Comparison of ENCODE assay signal across 11 mouse cellular contexts in genomic region chr1:182499443-182500089, GRCm38 (mm10). TPM values are rescaled to one million over a fixed set of nuclear protein-coding genes. Genes with fewer than 3 reads are reported as not detected.
A peak's percentile ranks its signal among the peaks of the same experiment; 100 is the strongest.
DNase-seq lines count a peak whose midpoint lies in the region; ATAC-seq and TF ChIP-seq lines count a peak whose summit lies in the region.
"Had no signal": no experiment of that assay in that cellular context is flagged by ENCODE, and none has a peak within 500 bp of the region (broad histone marks: within the 10 kb centered on the region; RNA-seq: fewer than 3 reads in every experiment).

No protein-coding gene starts in this region.

- H3ac ChIP-seq in C2C12 (ENCODE audit: control insufficient read depth, insufficient read length, low read depth): no peak overlapping the region

- peaks cover 71% of the 10 kb centered on the region for H3K36me3 ChIP-seq in C2C12 (ENCODE audit: control insufficient read depth, insufficient read depth)
- H3K36me3 ChIP-seq in heart, embryonic 14.5 days (ENCODE audit: control insufficient read depth, insufficient read depth, low read length): 0 out of 2 replicates have a peak, but pooled peaks cover 7% of the 10 kb centered on the region
- H3K36me3 ChIP-seq in midbrain, embryonic 10.5 days: peaks cover 10% of the 10 kb centered on the region

- WGBS in cerebellum, adult 2 months: 44% methylated on average over 9 of the region's 9 CpGs
- WGBS in heart, embryonic 14.5 days: 31% methylated on average over 9 of the region's 9 CpGs
- WGBS in lung, adult 2 months: 33% methylated on average over 9 of the region's 9 CpGs
- WGBS in midbrain, embryonic 10.5 days: 89% methylated on average over 9 of the region's 9 CpGs

- peak overlapping the region; percentile 30; the same call in 1 of the 2 replicates for H3K4me2 ChIP-seq in heart, embryonic 14.5 days (ENCODE audit: low read length)

- no peak overlapping the region for H3K4me3 ChIP-seq in cerebellum, adult 2 months (replicated peaks; ENCODE audit: insufficient read depth, low read depth, low read length)
- H3K4me3 ChIP-seq in C2C12 (ENCODE audit: insufficient read depth, poor library complexity, severe bottlenecking): no peak overlapping the region
- no peak overlapping the region for H3K4me3 ChIP-seq in heart, embryonic 14.5 days (ENCODE audit: control insufficient read depth in 1 of 2, insufficient read depth in 1 of 2, low read depth in 1 of 2, low read length in 2 of 2)
- no peak overlapping the region for H3K4me3 ChIP-seq in lung, adult 2 months (replicated peaks; ENCODE audit: extremely low read depth, low read depth, low read length)
- no peak overlapping the region for H3K4me3 ChIP-seq in midbrain, embryonic 10.5 days
- H3K4me3 ChIP-seq: erythroblast, embryonic 14.5 days; hindbrain, embryonic 10.5 days had no signal

- peak; percentile 62 for ATAC-seq in heart, embryonic 14.5 days (ENCODE audit: insufficient number of reproducible peaks, insufficient read depth, low FRiP score, low read depth)

- H3K9ac ChIP-seq in heart, embryonic 14.5 days (ENCODE audit: low read length): 0 out of 2 replicates have a peak overlapping the region, but pooled peaks have one; percentile 11

- H3K79me2 ChIP-seq in C2C12 (ENCODE audit: control insufficient read depth, insufficient read depth): peaks cover 99% of the 10 kb centered on the region

- H3K79me3 ChIP-seq in C2C12 (ENCODE audit: low read depth): peaks cover 84% of the 10 kb centered on the region

- H3K27me3 ChIP-seq in cerebellum, adult 2 months (ENCODE audit: control insufficient read depth, insufficient read depth, low read length): no peaks in the 10 kb centered on the region
- no peaks in the 10 kb centered on the region for H3K27me3 ChIP-seq in C2C12 (ENCODE audit: control insufficient read depth, insufficient read depth, insufficient read length)
- H3K27me3 ChIP-seq in heart, embryonic 14.5 days (ENCODE audit: control insufficient read depth, insufficient read depth, low read length): no peaks in the 10 kb centered on the region
- H3K27me3 ChIP-seq in midbrain, embryonic 10.5 days (ENCODE audit: low read depth, poor library complexity, severe bottlenecking): no peaks in the 10 kb centered on the region

- no peak for TF ChIP-seq POLR2A in cerebellum, adult 2 months (IDR thresholded peaks at IDR 0.05; ENCODE audit: borderline replicate concordance, insufficient read depth, low read length)
- no peak for TF ChIP-seq POLR2A in lung, adult 2 months (IDR thresholded peaks at IDR 0.05; ENCODE audit: borderline replicate concordance, extremely low read depth, low read depth, low read length)

- DNase-seq in cerebellum, adult 2 months: no peak
- DNase-seq in cerebellum, adult 9-11 months: no peak
- DNase-seq in lung, adult 2 months: peak; percentile 59
- DNase-seq in MN1 (ENCODE audit: low spot score): no peak
- no peak for DNase-seq in midbrain, embryonic 10.5 days (ENCODE audit: low spot score)
- no peak for DNase-seq in urinary bladder, adult 18-20 months (ENCODE audit: low spot score in 2 of 2)
- DNase-seq: cerebellum, adult 11-12 months had no signal

- peaks cover 15% of the 10 kb centered on the region for H3K4me1 ChIP-seq in cerebellum, adult 2 months (ENCODE audit: control insufficient read depth, insufficient read depth, low read length)
- peaks cover 64 to 80% of the 10 kb centered on the region in 2 experiments for H3K4me1 ChIP-seq in heart, embryonic 14.5 days (ENCODE audit: control insufficient read depth in 2 of 2, insufficient read depth in 2 of 2, low read length in 2 of 2)
- H3K4me1 ChIP-seq in lung, adult 2 months (ENCODE audit: control insufficient read depth, insufficient read depth, low read length): peaks cover 50% of the 10 kb centered on the region
- peaks cover 36% of the 10 kb centered on the region for H3K4me1 ChIP-seq in midbrain, embryonic 10.5 days

- H3K9me3 ChIP-seq in heart, embryonic 14.5 days (ENCODE audit: control insufficient read depth, low read length): no peaks in the 10 kb centered on the region
- no peaks in the 10 kb centered on the region for H3K9me3 ChIP-seq in midbrain, embryonic 10.5 days (replicated peaks)
- H3K9me3 ChIP-seq: hindbrain, embryonic 10.5 days had no signal

- TF ChIP-seq CTCF in cerebellum, adult 2 months (IDR thresholded peaks at IDR 0.05; ENCODE audit: borderline replicate concordance, insufficient read depth, low read depth, low read length): no peak
- TF ChIP-seq CTCF in C2C12 (IDR thresholded peaks at IDR 0.05; ENCODE audit: control insufficient read depth, insufficient read depth, insufficient read length): no peak
- no peak for TF ChIP-seq CTCF in lung, adult 2 months (IDR thresholded peaks at IDR 0.05; ENCODE audit: insufficient read depth, low read length)

- H3K27ac ChIP-seq in cerebellum, adult 2 months (ENCODE audit: insufficient read depth, low read length): 0 out of 2 replicates have a peak overlapping the region, but pooled peaks have one; percentile 35
- peak overlapping the region; percentile 69 to 85 for H3K27ac ChIP-seq in heart, embryonic 14.5 days (replicated peaks in 1 of 2; ENCODE audit: control insufficient read depth in 1 of 2, insufficient read depth in 1 of 2, low read depth in 2 of 2, low read length in 2 of 2)
- H3K27ac ChIP-seq in midbrain, embryonic 10.5 days (replicated peaks): no peak overlapping the region
- H3K27ac ChIP-seq: hindbrain, embryonic 10.5 days had no signal

TF ChIP-seq in C2C12, 6 proteins besides CTCF, POLR2A, EP300 and RAD21:
- TF ChIP-seq MYOD1 (IDR thresholded peaks at IDR 0.05; ENCODE audit: control insufficient read depth, insufficient read length, low read depth): peak; percentile 20
- TF ChIP-seq MAX (IDR thresholded peaks at IDR 0.05): no peak

RNA-seq across cellular contexts. Expression of gene Capn2, which starts 17.8 kb away (rescaled TPM):
- polyA plus RNA-seq in cerebellum, adult 2 months (2012; rRNA removed): 82.6 and 86.9 TPM in 2 replicates
- polyA plus RNA-seq in C2C12 (2012; fragmentation: generic; extraction: Trizol): 171 TPM
- 71.2 and 76.6 TPM in 2 replicates for polyA plus RNA-seq in heart, embryonic 14.5 days (2014; fragmentation: Nextera tagmentation; extraction: Ambion mirVana)
- polyA plus RNA-seq in lung, adult 2 months (2012; rRNA removed): 69.0 and 71.5 TPM in 2 replicates
- polyA plus RNA-seq in midbrain, embryonic 10.5 days (2016; fragmentation: Nextera tagmentation; extraction: Ambion mirVana): 83.2 and 93.6 TPM in 2 replicates
